Mouse (Mus musculus) limb, embryonic 14.5 days (tissue): Measurements from ENCODE around the gene Nudt3. TPM values are rescaled to one million over a fixed set of nuclear protein-coding genes. Genes with fewer than 3 reads are reported as not detected.

Experiments used
- ATAC-seq: fragments of 200-750 bp; cut with Nextera tagmentation; 2 replicates; pipeline ENCODE4 v1.8.0; 2017; ENCODE audit warnings: low read depth, moderate number of reproducible peaks, moderate TSS enrichment; ENCODE audit not compliant: low FRiP score
- DNase-seq: peaks from one replicate; pipeline ENCODE4 v3.0.0-alpha.2; 2015; ENCODE audit warnings: low spot score
- H3K27ac ChIP-seq: fragments of 300-500 bp; sonication (generic); replicated peaks from 2 replicates; pipeline ENCODE4 v1.5.1; 2014; ENCODE audit warnings: low read depth, mild to moderate bottlenecking, low read length, moderate library complexity, mixed read lengths
- H3K27me3 ChIP-seq: fragments of 300-500 bp; sonication (generic); 2 replicates; pipeline ENCODE4 v1.6.1; 2014; ENCODE audit warnings: low read length, mixed read lengths; ENCODE audit not compliant: control insufficient read depth, insufficient read depth
- H3K36me3 ChIP-seq: fragments of 300-500 bp; sonication (generic); 2 replicates; pipeline ENCODE4 v1.6.1; 2014; ENCODE audit warnings: mild to moderate bottlenecking, low read length, moderate library complexity, mixed read lengths; ENCODE audit not compliant: control insufficient read depth, insufficient read depth
- H3K4me1 ChIP-seq: fragments of 300-500 bp; sonication (generic); 2 replicates; pipeline ENCODE4 v1.6.1; 2014; ENCODE audit warnings: antibody characterized with exemption, low read length, mixed read lengths; ENCODE audit not compliant: control insufficient read depth, insufficient read depth
- H3K4me2 ChIP-seq: fragments of 300-500 bp; sonication (generic); replicated peaks from 2 replicates; pipeline ENCODE4 v1.6.1; 2014; ENCODE audit warnings: low read depth, mild to moderate bottlenecking, low read length, moderate library complexity; ENCODE audit not compliant: severe bottlenecking
- H3K4me3 ChIP-seq: fragments of 300-500 bp; sonication (generic); replicated peaks from 2 replicates; pipeline ENCODE4 v1.5.1; 2014; ENCODE audit warnings: low read length
- H3K9ac ChIP-seq: fragments of 300-500 bp; sonication (generic); 2 replicates; pipeline ENCODE4 v1.6.1; 2014; ENCODE audit warnings: mild to moderate bottlenecking, low read depth, low read length, moderate library complexity; ENCODE audit not compliant: severe bottlenecking
- H3K9me3 ChIP-seq: fragments of 300-500 bp; sonication (generic); 2 replicates; pipeline ENCODE4 v1.6.1; 2016; ENCODE audit warnings: low read length; ENCODE audit not compliant: control insufficient read depth
- POLR2A ChIP-seq: fragments of 200-500 bp; IDR thresholded peaks from 2 replicates; pipeline ENCODE4 v1.8.0; 2012; ENCODE audit warnings: inconsistent platforms, mild to moderate bottlenecking, moderate library complexity, borderline replicate concordance; ENCODE audit not compliant: insufficient read depth, insufficient read length; ENCODE audit errors: extremely low read depth
- WGBS: fragments of 180-500 bp; shearing (Covaris S2); extraction: QIAGEN DNeasy Blood & Tissue Kit; methylation state at CpG from one replicate; pipeline ENCODE4 v1.1.7; 2014; 5-methylcytosine and 5-hydroxymethylcytosine counted together
- polyA plus RNA-seq, 2 experiments: library from polyadenylated mRNA; depleted of rRNA in 1 of 2; stranded (reverse) in 1 of 2; unstranded in 1 of 2; fragments of >200 nt; fragmentation: Nextera tagmentation in 1 of 2; extraction: Ambion mirVana in 1 of 2; gene quantifications; 2 replicates each; pipeline versions ENCODE4 v1.2.1 to v1.2.3; 2012 to 2014

Gene Nudt3
- polyA plus RNA-seq, 2 experiments = 36.8 to 121 TPM

- Histone ChIP-seq H3K4me2 (no peak overlapping the region), H3K4me3 (no peak overlapping the region), H3K36me3 (peaks cover 64% of the 10 kb centered on the region), H3K9me3 (no peaks in the 10 kb centered on the region), H3K27me3 (no peaks in the 10 kb centered on the region), H3K9ac (no peak overlapping the region), H3K4me1 (peaks cover 3% of the 10 kb centered on the region; the same call in 1 of the 2 replicates), H3K27ac (no peak overlapping the region)
- TF ChIP-seq POLR2A = no peak
- DNase-seq = no peak
- 70% methylated on average over 6 of the region's 6 CpGs for WGBS
- ATAC-seq = no peak
These were observed 45.8 kb downstream of the Nudt3 start for GRCm38 (mm10) chr17:27577468-27577867.

GRCm38 (mm10) chr17:27576056-27576455, 47.2 kb downstream of the Nudt3 start:
- no peak overlapping the region for H3K4me3 ChIP-seq
- peaks cover 51% of the 10 kb centered on the region for H3K36me3 ChIP-seq
- H3K27me3 ChIP-seq = no peaks in the 10 kb centered on the region
- H3K27ac ChIP-seq = no peak overlapping the region
- H3K4me2 ChIP-seq = no peak overlapping the region
- no peak overlapping the region for H3K9ac ChIP-seq
- DNase-seq = no peak
- WGBS = 79% methylated on average over 7 of the region's 7 CpGs
- TF ChIP-seq POLR2A = no peak
- no peaks in the 10 kb centered on the region for H3K9me3 ChIP-seq
- H3K4me1 ChIP-seq = peaks cover 3% of the 10 kb centered on the region; the same call in 1 of the 2 replicates
- no peak for ATAC-seq

- Histone ChIP-seq H3K27me3 (no peaks in the 10 kb centered on the region), H3K9me3 (no peaks in the 10 kb centered on the region), H3K9ac (no peak overlapping the region), H3K4me1 (peaks cover 3% of the 10 kb centered on the region; the same call in 1 of the 2 replicates), H3K36me3 (peaks cover 43% of the 10 kb centered on the region), H3K4me2 (no peak overlapping the region), H3K4me3 (no peak overlapping the region), H3K27ac (no peak overlapping the region)
- ATAC-seq = no peak
- WGBS = 35% methylated on average over 10 of the region's 10 CpGs
- no peak for TF ChIP-seq POLR2A
- no peak for DNase-seq
These were observed 48.0 kb downstream of the Nudt3 start for GRCm38 (mm10) chr17:27575116-27575776.

GRCm38 (mm10) chr17:27574470-27575115, 48.7 kb downstream of the Nudt3 start:
- Histone ChIP-seq H3K4me1 (peaks cover 3% of the 10 kb centered on the region; the same call in 1 of the 2 replicates), H3K27ac (0 out of 2 replicates have a peak overlapping the region, but pooled peaks have one; percentile 38), H3K36me3 (peaks cover 36% of the 10 kb centered on the region), H3K9ac (no peak overlapping the region), H3K9me3 (no peaks in the 10 kb centered on the region), H3K4me3 (no peak overlapping the region), H3K4me2 (no peak overlapping the region), H3K27me3 (no peaks in the 10 kb centered on the region)
- no peak for TF ChIP-seq POLR2A
- DNase-seq (no peak), ATAC-seq (no peak)
- 90% methylated on average over 16 of the region's 16 CpGs for WGBS

GRCm38 (mm10) chr17:27573772-27574320, 49.4 kb downstream of the Nudt3 start:
- Histone ChIP-seq H3K27me3 (no peaks in the 10 kb centered on the region), H3K4me3 (no peak overlapping the region), H3K4me1 (peaks cover 3% of the 10 kb centered on the region; the same call in 1 of the 2 replicates), H3K9ac (no peak overlapping the region), H3K36me3 (peaks cover 30% of the 10 kb centered on the region), H3K9me3 (no peaks in the 10 kb centered on the region), H3K27ac (no peak overlapping the region), H3K4me2 (no peak overlapping the region)
- no peak for TF ChIP-seq POLR2A
- 87% methylated on average over 10 of the region's 10 CpGs for WGBS
- no peak for ATAC-seq
- DNase-seq = no peak
